Mouse (Mus musculus): ENCODE data around the gene Fez1. TPM values are rescaled to one million over a fixed set of nuclear protein-coding genes. Genes with fewer than 3 reads are reported as not detected.

Fez1 gene
- polyA plus RNA-seq, 1 experiment from 2014 or later, result 0.15 TPM

DNA sequence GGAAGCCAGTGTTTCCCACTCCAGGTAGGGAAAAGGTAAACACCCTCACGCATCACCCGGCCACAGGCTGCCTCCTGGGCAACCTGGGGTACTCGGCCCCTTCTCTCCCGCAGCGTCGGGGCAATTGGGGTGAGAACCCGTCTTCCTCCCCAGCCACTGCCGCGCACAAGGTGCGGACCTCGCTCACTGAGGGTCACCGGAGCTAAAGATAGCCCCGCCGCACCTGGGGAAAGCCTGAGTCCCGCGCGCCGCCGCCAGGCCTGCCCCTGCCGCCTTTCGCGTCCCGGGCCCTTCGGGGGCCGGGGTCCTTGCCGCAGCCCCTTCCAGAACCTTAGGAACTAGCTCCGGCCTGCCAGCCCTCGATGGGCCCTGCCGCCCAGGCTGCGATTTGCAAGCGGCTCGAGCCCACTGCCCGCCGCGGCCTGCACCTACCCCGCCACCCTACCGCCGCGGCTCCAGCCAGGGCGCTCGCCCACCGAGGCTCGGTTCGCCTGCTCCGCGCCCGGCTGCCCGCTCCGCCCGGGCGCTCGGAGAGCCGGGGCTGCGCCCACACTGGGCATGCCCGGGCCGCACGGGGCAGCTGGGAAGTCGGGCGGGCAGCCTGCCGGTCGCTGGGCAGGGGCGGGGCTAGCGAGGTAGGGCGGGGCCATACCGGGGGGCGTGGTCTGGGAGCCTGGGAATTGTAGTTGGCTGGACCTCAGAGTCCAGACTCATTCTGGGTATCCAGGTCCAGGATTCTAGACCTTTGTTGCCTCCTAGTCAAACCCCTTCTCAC, 24.7 kb upstream of the Fez1 start, which contains the start of gene Ei24:
Ei24 (minus strand) TSS at position 613 of the 775 bp plus-strand sequence.
- no peaks in the 10 kb centered on the region for H3K9me3 ChIP-seq (ENCODE audit: low read length)
- ATAC-seq (peak; percentile 98), DNase-seq (peak; percentile 95)
- under 1% methylated on average over 57 of the region's 66 CpGs for WGBS (ENCODE audit: insufficient replicate concordance)
- H3K4me3 ChIP-seq (ENCODE audit: low read depth, low read length), result peak within 1 kb of the TSS; percentile 90
- H3K9ac ChIP-seq (replicated peaks), result peak within 1 kb of the TSS; percentile 94
- peak within 1 kb of the TSS; percentile 72 for H3K4me2 ChIP-seq (ENCODE audit: low read depth, low read length)
- H3K4me1 ChIP-seq (ENCODE audit: insufficient read depth), result peaks cover 6% of the 10 kb centered on the region; the same call in 1 of the 2 replicates
- no peaks in the 10 kb centered on the region for H3K27me3 ChIP-seq (ENCODE audit: insufficient read depth, low read length)
- TF ChIP-seq CTCF (IDR thresholded peaks at IDR 0.05; ENCODE audit: low read depth) (no peak), EP300 (IDR thresholded peaks at IDR 0.05; ENCODE audit: low read depth) (no peak)
- H3K27ac ChIP-seq (ENCODE audit: low read depth), result peak within 1 kb of the TSS; percentile 85
- H3K36me3 ChIP-seq (replicated peaks; ENCODE audit: insufficient read depth, low read length), result peaks cover 6% of the 10 kb centered on the region; the same call in 1 of the 2 replicates

- no peak for DNase-seq
- WGBS (ENCODE audit: insufficient replicate concordance), result 74% methylated on average over 2 of the region's 2 CpGs
Measured at GRCm38 (mm10) chr9:36801961-36802360, 19.7 kb upstream of the Fez1 start.

GRCm38 (mm10) chr9:36802951-36803350, 18.7 kb upstream of the Fez1 start:
- no peaks in the 10 kb centered on the region for H3K27me3 ChIP-seq (ENCODE audit: insufficient read depth, low read length)
- peaks cover 6% of the 10 kb centered on the region; the same call in 1 of the 2 replicates for H3K4me1 ChIP-seq (ENCODE audit: insufficient read depth)
- no peak overlapping the region for H3K4me2 ChIP-seq (ENCODE audit: low read depth, low read length)
- H3K4me3 ChIP-seq (ENCODE audit: low read depth, low read length), result no peak overlapping the region
- DNase-seq (no peak), ATAC-seq (no peak)
- no peak overlapping the region for H3K27ac ChIP-seq (ENCODE audit: low read depth)
- no peaks in the 10 kb centered on the region for H3K36me3 ChIP-seq (replicated peaks; ENCODE audit: insufficient read depth, low read length)
- H3K9me3 ChIP-seq (ENCODE audit: low read length), result no peaks in the 10 kb centered on the region
- 82% methylated on average over 3 of the region's 3 CpGs for WGBS (ENCODE audit: insufficient replicate concordance)
- no peak for TF ChIP-seq CTCF (IDR thresholded peaks at IDR 0.05; ENCODE audit: low read depth)
- no peak for TF ChIP-seq EP300 (IDR thresholded peaks at IDR 0.05; ENCODE audit: low read depth)
- H3K9ac ChIP-seq (replicated peaks), result no peak overlapping the region

More at GRCm38 (mm10) chr9:36801961-36802360, 19.7 kb upstream of the Fez1 start:
- Histone ChIP-seq H3K4me3 (ENCODE audit: low read depth, low read length) (no peak overlapping the region), H3K4me1 (ENCODE audit: insufficient read depth) (peaks cover 6% of the 10 kb centered on the region; the same call in 1 of the 2 replicates), H3K9me3 (ENCODE audit: low read length) (no peaks in the 10 kb centered on the region), H3K9ac (replicated peaks) (no peak overlapping the region), H3K36me3 (replicated peaks; ENCODE audit: insufficient read depth, low read length) (no peaks in the 10 kb centered on the region), H3K27me3 (ENCODE audit: insufficient read depth, low read length) (no peaks in the 10 kb centered on the region), H3K4me2 (ENCODE audit: low read depth, low read length) (no peak overlapping the region), H3K27ac (ENCODE audit: low read depth) (no peak overlapping the region)
- TF ChIP-seq CTCF (IDR thresholded peaks at IDR 0.05; ENCODE audit: low read depth), result no peak
- no peak for TF ChIP-seq EP300 (IDR thresholded peaks at IDR 0.05; ENCODE audit: low read depth)
- no peak for ATAC-seq

- H3K27me3 ChIP-seq (ENCODE audit: insufficient read depth, low read length), result no peaks in the 10 kb centered on the region
- H3K4me2 ChIP-seq (ENCODE audit: low read depth, low read length), result no peak overlapping the region
- H3K4me3 ChIP-seq (ENCODE audit: low read depth, low read length), result no peak overlapping the region
- TF ChIP-seq EP300 (IDR thresholded peaks at IDR 0.05; ENCODE audit: low read depth), result no peak
- no peak for TF ChIP-seq CTCF (IDR thresholded peaks at IDR 0.05; ENCODE audit: low read depth)
- DNase-seq, result no peak
- no peaks in the 10 kb centered on the region for H3K9me3 ChIP-seq (ENCODE audit: low read length)
- ATAC-seq, result no peak
- H3K4me1 ChIP-seq (ENCODE audit: insufficient read depth), result peaks cover 6% of the 10 kb centered on the region; the same call in 1 of the 2 replicates
- no peak overlapping the region for H3K9ac ChIP-seq (replicated peaks)
- WGBS (ENCODE audit: insufficient replicate concordance), result 73% methylated on average over 6 of the region's 6 CpGs
- H3K27ac ChIP-seq (ENCODE audit: low read depth), result no peak overlapping the region
- no peaks in the 10 kb centered on the region for H3K36me3 ChIP-seq (replicated peaks; ENCODE audit: insufficient read depth, low read length)
Measured at GRCm38 (mm10) chr9:36803386-36803785, 18.3 kb upstream of the Fez1 start.

- peaks cover 6% of the 10 kb centered on the region; the same call in 1 of the 2 replicates for H3K4me1 ChIP-seq (ENCODE audit: insufficient read depth)
- no peaks in the 10 kb centered on the region for H3K36me3 ChIP-seq (replicated peaks; ENCODE audit: insufficient read depth, low read length)
- no peak for ATAC-seq
- no peak overlapping the region for H3K27ac ChIP-seq (ENCODE audit: low read depth)
- WGBS (ENCODE audit: insufficient replicate concordance), result 65% methylated on average over 3 of the region's 3 CpGs
- no peak overlapping the region for H3K9ac ChIP-seq (replicated peaks)
- H3K4me3 ChIP-seq (ENCODE audit: low read depth, low read length), result no peak overlapping the region
- no peak overlapping the region for H3K4me2 ChIP-seq (ENCODE audit: low read depth, low read length)
- no peak for DNase-seq
- no peaks in the 10 kb centered on the region for H3K27me3 ChIP-seq (ENCODE audit: insufficient read depth, low read length)
- H3K9me3 ChIP-seq (ENCODE audit: low read length), result no peaks in the 10 kb centered on the region
- TF ChIP-seq CTCF (IDR thresholded peaks at IDR 0.05; ENCODE audit: low read depth) (no peak), EP300 (IDR thresholded peaks at IDR 0.05; ENCODE audit: low read depth) (no peak)
Measured at GRCm38 (mm10) chr9:36803926-36804325, 17.7 kb upstream of the Fez1 start.

GRCm38 (mm10) chr9:36805256-36805975, 16.2 kb upstream of the Fez1 start:
- no peaks in the 10 kb centered on the region for H3K27me3 ChIP-seq (ENCODE audit: insufficient read depth, low read length)

More at GRCm38 (mm10) chr9:36805256-36805975, 16.2 kb upstream of the Fez1 start:
- no peak overlapping the region for H3K9ac ChIP-seq (replicated peaks)
- H3K4me2 ChIP-seq (ENCODE audit: low read depth, low read length), result no peak overlapping the region
- no peak overlapping the region for H3K4me3 ChIP-seq (ENCODE audit: low read depth, low read length)
- no peaks in the 10 kb centered on the region for H3K9me3 ChIP-seq (ENCODE audit: low read length)
- DNase-seq, result peak; percentile 19
- ATAC-seq, result 0 out of 2 replicates have a peak, but pooled peaks have one; percentile 14
- no peak for TF ChIP-seq EP300 (IDR thresholded peaks at IDR 0.05; ENCODE audit: low read depth)
- TF ChIP-seq CTCF (IDR thresholded peaks at IDR 0.05; ENCODE audit: low read depth), result no peak
- peaks cover 6% of the 10 kb centered on the region; the same call in 1 of the 2 replicates for H3K4me1 ChIP-seq (ENCODE audit: insufficient read depth)
- H3K36me3 ChIP-seq (replicated peaks; ENCODE audit: insufficient read depth, low read length), result no peaks in the 10 kb centered on the region
- WGBS (ENCODE audit: insufficient replicate concordance), result 88% methylated on average over 3 of the region's 3 CpGs
- H3K27ac ChIP-seq (ENCODE audit: low read depth), result no peak overlapping the region
